Mouse (Mus musculus) granulocyte monocyte progenitor cell, adult 5-6 weeks (primary cell): Measurements from ENCODE around the gene Nme2. TPM values are rescaled to one million over a fixed set of nuclear protein-coding genes. Genes with fewer than 3 reads are reported as not detected.
"Not testable (repeated sequence)": the region's sequence is repeated elsewhere in the genome, so short reads cannot be mapped to it uniquely, and the experiment has no call there.

ENCODE experiments used
- ATAC-seq: replicated peaks from 2 replicates; pipeline ENCODE4 v1.8.0; 2016; ENCODE audit warnings: mild to moderate bottlenecking, moderate TSS enrichment, inconsistent platforms; ENCODE audit not compliant: poor library complexity, severe bottlenecking
- total RNA-seq, 2 experiments: library from RNA; stranded (forward) in 1 of 2; stranded (reverse) in 1 of 2; fragments of 200-712, 200-1000 nt in 1 of 2; fragments of >200 nt in 1 of 2; fragmentation: Nextera tagmentation in 1 of 2; gene quantifications; 2 replicates each; pipeline ENCODE4 v1.2.3; 2014 to 2017

The Nme2 gene
- total RNA-seq, 2 experiments from 2014 or later = 253 to 684 TPM

GRCm38 (mm10) chr11:93968005-93968847 is 12.2 kb upstream of the Nme2 start, which contains the start of the genes Gm20390 and Nme1:
Gm20390 (minus strand) TSS chr11:93968293.
Nme1 (minus strand) TSS chr11:93968521.
- peak; percentile 96 for ATAC-seq

- ATAC-seq = no peak
These were observed 11.3 kb upstream of the Nme2 start for GRCm38 (mm10) chr11:93967381-93967780.

- no peak for ATAC-seq
These were observed 9.3 kb upstream of the Nme2 start for GRCm38 (mm10) chr11:93965391-93965790.

GRCm38 (mm10) chr11:93963013-93963412 is 7.0 kb upstream of the Nme2 start:
- ATAC-seq = peak; percentile 52

GRCm38 (mm10) chr11:93961482-93961881 is 5.4 kb upstream of the Nme2 start:
- ATAC-seq = no peak

- no peak for ATAC-seq
These were observed 1.7 kb upstream of the Nme2 start for GRCm38 (mm10) chr11:93957746-93958145.

- ATAC-seq = no peak
These were observed 1.0 kb upstream of the Nme2 start for GRCm38 (mm10) chr11:93957031-93957555.

GRCm38 (mm10) chr11:93955256-93956150 is 556 bp downstream of the Nme2 start:
- ATAC-seq = peak; percentile 94

GRCm38 (mm10) chr11:93954738-93955255 is 1.3 kb downstream of the Nme2 start:
- ATAC-seq = no peak; the same call in 1 of the 2 replicates

- ATAC-seq = no peak
These were observed 3.7 kb downstream of the Nme2 start for GRCm38 (mm10) chr11:93952376-93952775.

- no peak for ATAC-seq
These were observed 6.0 kb downstream of the Nme2 start for GRCm38 (mm10) chr11:93950045-93950444.

GRCm38 (mm10) chr11:93948887-93949567 is 7.0 kb downstream of the Nme2 start:
- ATAC-seq = no peak

GRCm38 (mm10) chr11:93944986-93945385 is 11.1 kb downstream of the Nme2 start:
- ATAC-seq = no peak

- peak; percentile 76 for ATAC-seq
These were observed 15.2 kb downstream of the Nme2 start for GRCm38 (mm10) chr11:93940906-93941305.

GRCm38 (mm10) chr11:93929106-93929505 is 27.0 kb downstream of the Nme2 start:
- ATAC-seq = no peak

- not testable (repeated sequence) for ATAC-seq
These were observed 41.0 kb downstream of the Nme2 start for GRCm38 (mm10) chr11:93915019-93915418.

GRCm38 (mm10) chr11:93911603-93912002 is 44.5 kb downstream of the Nme2 start:
- ATAC-seq = no peak

- no peak for ATAC-seq
These were observed 47.2 kb downstream of the Nme2 start for GRCm38 (mm10) chr11:93908829-93909228.

GRCm38 (mm10) chr11:93907839-93908238 is 48.2 kb downstream of the Nme2 start:
- peak; percentile 67 for ATAC-seq

GRCm38 (mm10) chr11:93906834-93907233 is 49.2 kb downstream of the Nme2 start:
- ATAC-seq = no peak
